Mouse (Mus musculus): ENCODE data around the gene Dph2. TPM values are rescaled to one million over a fixed set of nuclear protein-coding genes. Genes with fewer than 3 reads are reported as not detected.

Gene Dph2
- polyA plus RNA-seq, 1 experiment from 2014 or later = 23.1 TPM

DNA sequence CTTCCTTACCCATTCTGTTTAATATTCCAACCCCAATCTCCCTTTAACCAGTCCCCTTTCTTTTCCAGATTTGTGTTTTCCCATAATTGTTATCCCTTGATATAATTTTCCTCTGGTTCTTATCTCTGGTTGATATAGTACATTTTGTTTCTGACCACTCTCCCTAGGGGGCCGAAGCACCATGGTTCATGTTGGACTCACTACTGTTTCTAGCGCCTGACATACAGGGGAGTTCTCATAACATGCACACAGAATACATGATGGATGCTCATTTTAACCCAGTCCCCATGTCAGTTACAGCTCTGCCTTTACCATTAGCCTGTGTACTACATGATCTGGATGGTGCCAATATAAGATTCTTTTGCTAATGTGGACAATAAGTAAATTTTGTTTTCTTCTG lies 3.9 kb downstream of the Dph2 start:
- Histone ChIP-seq H3K36me3 (ENCODE audit: control insufficient read depth, insufficient read depth, low read length) (peaks cover 6% of the 10 kb centered on the region), H3K27me3 (ENCODE audit: control insufficient read depth, insufficient read depth, low read depth, low read length) (no peaks in the 10 kb centered on the region), H3K4me3 (ENCODE audit: low read depth, low read length) (no peak overlapping the region), H3K4me2 (ENCODE audit: low read length) (peak overlapping the region; percentile 72), H3K27ac (ENCODE audit: low read length) (no peak overlapping the region), H3K9ac (ENCODE audit: low read depth, low read length) (peak overlapping the region; percentile 92; the same call in 1 of the 2 replicates), H3K4me1 (ENCODE audit: control insufficient read depth, insufficient read depth, low read length) (peaks cover 37% of the 10 kb centered on the region), H3K9me3 (replicated peaks; ENCODE audit: control insufficient read depth, low read length, poor library complexity, severe bottlenecking) (no peaks in the 10 kb centered on the region)
- 70% methylated on average over 2 of the region's 2 CpGs for WGBS
- ATAC-seq = no peak

- peak within 1 kb of the TSS; percentile 88 for H3K4me2 ChIP-seq (ENCODE audit: low read length)
- under 1% methylated on average over 29 of the region's 37 CpGs for WGBS
- H3K27me3 ChIP-seq (ENCODE audit: control insufficient read depth, insufficient read depth, low read depth, low read length) = no peaks in the 10 kb centered on the region
- H3K4me3 ChIP-seq (ENCODE audit: low read depth, low read length) = peak within 1 kb of the TSS; percentile 82
- no peaks in the 10 kb centered on the region for H3K9me3 ChIP-seq (replicated peaks; ENCODE audit: control insufficient read depth, low read length, poor library complexity, severe bottlenecking)
- H3K27ac ChIP-seq (ENCODE audit: low read length) = peak within 1 kb of the TSS; percentile 70
- peaks cover 6% of the 10 kb centered on the region for H3K36me3 ChIP-seq (ENCODE audit: control insufficient read depth, insufficient read depth, low read length)
- peak within 1 kb of the TSS; percentile 92 for H3K9ac ChIP-seq (ENCODE audit: low read depth, low read length)
- H3K4me1 ChIP-seq (ENCODE audit: control insufficient read depth, insufficient read depth, low read length) = peaks cover 39% of the 10 kb centered on the region
- peak; percentile 83 for ATAC-seq
Measured at GRCm38 (mm10) chr4:117887133-117887532, 4.7 kb downstream of the Dph2 start, which contains the start of gene Atp6v0b. Gene Atp6v0b (minus strand): TSS chr4:117887333.

GRCm38 (mm10) chr4:117886644-117887043 lies 5.2 kb downstream of the Dph2 start:
- no peaks in the 10 kb centered on the region for H3K9me3 ChIP-seq (replicated peaks; ENCODE audit: control insufficient read depth, low read length, poor library complexity, severe bottlenecking)
- H3K9ac ChIP-seq (ENCODE audit: low read depth, low read length) = peak overlapping the region; percentile 92
- 2% methylated on average over 21 of the region's 24 CpGs for WGBS
- H3K27ac ChIP-seq (ENCODE audit: low read length) = peak overlapping the region; percentile 70
- H3K27me3 ChIP-seq (ENCODE audit: control insufficient read depth, insufficient read depth, low read depth, low read length) = no peaks in the 10 kb centered on the region
- H3K4me3 ChIP-seq (ENCODE audit: low read depth, low read length) = peak overlapping the region; percentile 82
- no peak; the same call in 1 of the 2 replicates for ATAC-seq
- H3K4me2 ChIP-seq (ENCODE audit: low read length) = peak overlapping the region; percentile 88
- H3K4me1 ChIP-seq (ENCODE audit: control insufficient read depth, insufficient read depth, low read length) = peaks cover 44% of the 10 kb centered on the region
- H3K36me3 ChIP-seq (ENCODE audit: control insufficient read depth, insufficient read depth, low read length) = peaks cover 6% of the 10 kb centered on the region

- WGBS = 83% methylated on average over 9 of the region's 9 CpGs
- H3K36me3 ChIP-seq (ENCODE audit: control insufficient read depth, insufficient read depth, low read length) = peaks cover 6% of the 10 kb centered on the region
- H3K9me3 ChIP-seq (replicated peaks; ENCODE audit: control insufficient read depth, low read length, poor library complexity, severe bottlenecking) = no peaks in the 10 kb centered on the region
- peak overlapping the region; percentile 88 for H3K4me2 ChIP-seq (ENCODE audit: low read length)
- no peak overlapping the region for H3K27ac ChIP-seq (ENCODE audit: low read length)
- H3K27me3 ChIP-seq (ENCODE audit: control insufficient read depth, insufficient read depth, low read depth, low read length) = no peaks in the 10 kb centered on the region
- H3K4me3 ChIP-seq (ENCODE audit: low read depth, low read length) = peak overlapping the region; percentile 82
- ATAC-seq = no peak
- H3K4me1 ChIP-seq (ENCODE audit: control insufficient read depth, insufficient read depth, low read length) = peaks cover 43% of the 10 kb centered on the region
- peak overlapping the region; percentile 92; the same call in 1 of the 2 replicates for H3K9ac ChIP-seq (ENCODE audit: low read depth, low read length)
Measured at GRCm38 (mm10) chr4:117885994-117886393, 5.8 kb downstream of the Dph2 start.

- H3K27ac ChIP-seq (ENCODE audit: low read length) = no peak overlapping the region
- no peak overlapping the region for H3K4me3 ChIP-seq (ENCODE audit: low read depth, low read length)
- no peak overlapping the region for H3K9ac ChIP-seq (ENCODE audit: low read depth, low read length)
- ATAC-seq = no peak
- WGBS = 96% methylated on average over 10 of the region's 10 CpGs
- H3K27me3 ChIP-seq (ENCODE audit: control insufficient read depth, insufficient read depth, low read depth, low read length) = no peaks in the 10 kb centered on the region
- no peaks in the 10 kb centered on the region for H3K9me3 ChIP-seq (replicated peaks; ENCODE audit: control insufficient read depth, low read length, poor library complexity, severe bottlenecking)
- peaks cover 8% of the 10 kb centered on the region for H3K36me3 ChIP-seq (ENCODE audit: control insufficient read depth, insufficient read depth, low read length)
- no peak overlapping the region for H3K4me2 ChIP-seq (ENCODE audit: low read length)
- H3K4me1 ChIP-seq (ENCODE audit: control insufficient read depth, insufficient read depth, low read length) = peaks cover 48% of the 10 kb centered on the region
Measured at GRCm38 (mm10) chr4:117885093-117885492, 6.7 kb downstream of the Dph2 start.

DNA sequence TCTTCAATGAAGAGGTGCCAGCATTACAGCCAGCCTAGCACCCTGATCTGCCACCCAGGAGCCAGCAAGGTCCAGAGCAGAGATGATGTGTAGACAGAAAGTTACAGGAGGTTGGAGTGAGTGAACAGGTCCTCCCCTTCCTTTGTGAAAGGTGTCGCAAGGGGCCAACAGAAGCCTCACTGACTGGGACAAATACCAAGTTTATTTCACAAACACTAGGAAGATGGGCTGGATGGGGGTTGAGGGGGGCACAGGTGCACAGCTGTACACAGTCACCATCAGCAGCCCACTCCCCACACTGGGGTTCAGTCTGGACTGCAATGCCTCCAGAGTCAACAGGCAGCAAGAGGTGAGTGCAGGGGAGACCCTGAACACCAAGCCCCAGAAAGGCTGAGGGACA lies 7.7 kb downstream of the Dph2 start:
- 93% methylated on average over 1 of the region's 1 CpGs for WGBS
- no peak overlapping the region for H3K9ac ChIP-seq (ENCODE audit: low read depth, low read length)
- no peak overlapping the region for H3K27ac ChIP-seq (ENCODE audit: low read length)

GRCm38 (mm10) chr4:117882701-117883691 lies 8.8 kb downstream of the Dph2 start, which contains the start of gene B4galt2:
Gene B4galt2 (minus strand): TSS chr4:117883487.
- no peaks in the 10 kb centered on the region for H3K27me3 ChIP-seq (ENCODE audit: control insufficient read depth, insufficient read depth, low read depth, low read length)
- H3K36me3 ChIP-seq (ENCODE audit: control insufficient read depth, insufficient read depth, low read length) = peaks cover 13% of the 10 kb centered on the region; the same call in 1 of the 2 replicates
- H3K4me1 ChIP-seq (ENCODE audit: control insufficient read depth, insufficient read depth, low read length) = peaks cover 52% of the 10 kb centered on the region
- H3K27ac ChIP-seq (ENCODE audit: low read length) = peak within 1 kb of the TSS; percentile 83
- whole genome bisulfite sequencing = 0% methylated on average over 67 of the region's 103 CpGs
- H3K9ac ChIP-seq (ENCODE audit: low read depth, low read length) = peak within 1 kb of the TSS; percentile 98
- H3K4me3 ChIP-seq (ENCODE audit: low read depth, low read length) = peak within 1 kb of the TSS; percentile 82
- peak; percentile 46 for ATAC-seq
- no peaks in the 10 kb centered on the region for H3K9me3 ChIP-seq (replicated peaks; ENCODE audit: control insufficient read depth, low read length, poor library complexity, severe bottlenecking)
- peak within 1 kb of the TSS; percentile 81 for H3K4me2 ChIP-seq (ENCODE audit: low read length)

More for the DNA sequence above, 7.7 kb downstream of the Dph2 start:
- no peaks in the 10 kb centered on the region for H3K27me3 ChIP-seq (ENCODE audit: control insufficient read depth, insufficient read depth, low read depth, low read length)
- peaks cover 8% of the 10 kb centered on the region for H3K36me3 ChIP-seq (ENCODE audit: control insufficient read depth, insufficient read depth, low read length)
- ATAC-seq = no peak
- H3K4me1 ChIP-seq (ENCODE audit: control insufficient read depth, insufficient read depth, low read length) = peaks cover 52% of the 10 kb centered on the region
- H3K9me3 ChIP-seq (replicated peaks; ENCODE audit: control insufficient read depth, low read length, poor library complexity, severe bottlenecking) = no peaks in the 10 kb centered on the region
- H3K4me3 ChIP-seq (ENCODE audit: low read depth, low read length) = peak overlapping the region; percentile 82
- H3K4me2 ChIP-seq (ENCODE audit: low read length) = peak overlapping the region; percentile 81

DNA sequence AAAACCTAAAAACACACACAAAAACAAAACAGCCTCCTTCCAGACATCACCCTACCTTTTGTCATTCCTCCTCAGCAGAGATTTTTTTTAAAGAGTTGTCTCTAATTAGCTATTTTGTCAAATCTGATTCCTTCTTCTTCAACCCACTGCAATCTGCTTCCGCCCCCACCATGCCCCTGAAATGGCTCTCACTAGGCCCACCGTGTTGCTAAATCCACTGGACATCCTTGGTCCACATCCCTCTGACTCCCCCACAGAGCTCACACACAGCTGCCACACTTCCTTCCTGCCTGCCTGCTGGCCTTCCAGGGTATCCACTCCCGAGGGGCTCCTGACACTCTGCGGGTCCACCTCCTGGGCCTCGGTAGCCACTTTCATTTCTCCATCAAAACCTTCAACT lies 13.1 kb downstream of the Dph2 start:
- H3K4me1 ChIP-seq (ENCODE audit: control insufficient read depth, insufficient read depth, low read length) = peaks cover 27% of the 10 kb centered on the region
- H3K9ac ChIP-seq (ENCODE audit: low read depth, low read length) = no peak overlapping the region
- H3K4me3 ChIP-seq (ENCODE audit: low read depth, low read length) = no peak overlapping the region
- no peak overlapping the region for H3K4me2 ChIP-seq (ENCODE audit: low read length)
- no peak overlapping the region for H3K27ac ChIP-seq (ENCODE audit: low read length)
- no peaks in the 10 kb centered on the region for H3K27me3 ChIP-seq (ENCODE audit: control insufficient read depth, insufficient read depth, low read depth, low read length)
- no peak for ATAC-seq
- no peaks in the 10 kb centered on the region for H3K9me3 ChIP-seq (replicated peaks; ENCODE audit: control insufficient read depth, low read length, poor library complexity, severe bottlenecking)
- H3K36me3 ChIP-seq (ENCODE audit: control insufficient read depth, insufficient read depth, low read length) = peaks cover 19% of the 10 kb centered on the region
- WGBS = 85% methylated on average over 5 of the region's 5 CpGs

- 65% methylated on average over 10 of the region's 10 CpGs for WGBS
Measured at GRCm38 (mm10) chr4:117878301-117878700, 13.5 kb downstream of the Dph2 start.

More at GRCm38 (mm10) chr4:117878301-117878700, 13.5 kb downstream of the Dph2 start:
- H3K27ac ChIP-seq (ENCODE audit: low read length) = no peak overlapping the region
- no peak for ATAC-seq
- no peak overlapping the region for H3K4me3 ChIP-seq (ENCODE audit: low read depth, low read length)
- peaks cover 23% of the 10 kb centered on the region for H3K4me1 ChIP-seq (ENCODE audit: control insufficient read depth, insufficient read depth, low read length)
- no peak overlapping the region for H3K9ac ChIP-seq (ENCODE audit: low read depth, low read length)
- no peaks in the 10 kb centered on the region for H3K9me3 ChIP-seq (replicated peaks; ENCODE audit: control insufficient read depth, low read length, poor library complexity, severe bottlenecking)
- H3K36me3 ChIP-seq (ENCODE audit: control insufficient read depth, insufficient read depth, low read length) = peaks cover 23% of the 10 kb centered on the region
- no peaks in the 10 kb centered on the region for H3K27me3 ChIP-seq (ENCODE audit: control insufficient read depth, insufficient read depth, low read depth, low read length)
- H3K4me2 ChIP-seq (ENCODE audit: low read length) = no peak overlapping the region
